Mouse (Mus musculus) gastrocnemius, postnatal 36 days (tissue): ENCODE measurements around the gene Hoxd10. TPM values are rescaled to one million over a fixed set of nuclear protein-coding genes. Genes with fewer than 3 reads are reported as not detected.

Source experiments
- DNase-seq, 2 experiments: peaks; one replicate each; pipeline ENCODE4 v3.0.0; 2022
- intact Hi-C: fragments of 180-260 bp; cut with DNase I; formaldehyde crosslinking; loops from one replicate; pipeline ENCODE4 v1.15.1; 2025
- total RNA-seq, 2 experiments: library from RNA; stranded (reverse); gene quantifications; 2 replicates each; pipeline ENCODE4 v1.2.3; 2021

Hoxd10 gene
- total RNA-seq, 2 experiments from 2014 or later: 3.8 to 4.6 TPM

GRCm38 (mm10) chr2:74690338-74690716, 1.4 kb upstream of the Hoxd10 start:
- intact Hi-C loops: no loop called here
- DNase-seq: no peak

- DNase-seq: no peak
- intact Hi-C loops: no loop called here
Measured at GRCm38 (mm10) chr2:74691995-74692807, 477 bp downstream of the Hoxd10 start.

- DNase-seq: no peak
- intact Hi-C loops: no loop called here
Measured at GRCm38 (mm10) chr2:74692808-74693431, 1.2 kb downstream of the Hoxd10 start.

GRCm38 (mm10) chr2:74693432-74693827, 1.7 kb downstream of the Hoxd10 start:
- DNase-seq: no peak
- intact Hi-C loops: no loop called here

GRCm38 (mm10) chr2:74694066-74694465, 2.3 kb downstream of the Hoxd10 start:
- intact Hi-C loops: no loop called here
- DNase-seq: no peak

- intact Hi-C loops: loop anchor here (5.0 kb wide), 1 partner anchor 617 kb away; no protein-coding TSS in a partner anchor
- DNase-seq: no peak
Measured at GRCm38 (mm10) chr2:74695383-74695782, 3.7 kb downstream of the Hoxd10 start.

GRCm38 (mm10) chr2:74695813-74696430, 4.2 kb downstream of the Hoxd10 start:
- no peak for DNase-seq
- intact Hi-C loops: loop anchor here (5.0 kb wide), 1 partner anchor 616 kb away; no protein-coding TSS in a partner anchor

GRCm38 (mm10) chr2:74696442-74697335, 5.0 kb downstream of the Hoxd10 start:
- intact Hi-C loops: loop anchor here (5.0 kb wide), 1 partner anchor 616 kb away; no protein-coding TSS in a partner anchor
- no peak for DNase-seq

- DNase-seq: peak; percentile 71 to 73
- intact Hi-C loops: loop anchor here (5.0 kb wide), 1 partner anchor 615 kb away; no protein-coding TSS in a partner anchor
Measured at GRCm38 (mm10) chr2:74697567-74698121, 5.9 kb downstream of the Hoxd10 start, which contains the start of gene Hoxd9. Gene Hoxd9, plus strand, starts transcription at chr2:74697727.

GRCm38 (mm10) chr2:74698201-74699052, 6.7 kb downstream of the Hoxd10 start:
- intact Hi-C loops: loop anchor here (5.0 kb wide), 1 partner anchor 614 kb away; no protein-coding TSS in a partner anchor
- DNase-seq: peak; percentile 51 to 61

- intact Hi-C loops: loop anchor here (5.0 kb wide), 1 partner anchor 613 kb away; no protein-coding TSS in a partner anchor
- DNase-seq: no peak
Measured at GRCm38 (mm10) chr2:74699053-74699430, 7.3 kb downstream of the Hoxd10 start.

- intact Hi-C loops: loop anchor here (5.0 kb wide), 4 partner anchors 262 to 612 kb away; no protein-coding TSS in a partner anchor
- no peak for DNase-seq
Measured at GRCm38 (mm10) chr2:74699664-74700545, 8.2 kb downstream of the Hoxd10 start.

GRCm38 (mm10) chr2:74700546-74701112, 8.9 kb downstream of the Hoxd10 start:
- intact Hi-C loops: loop anchor here (5.0 kb wide), 3 partner anchors 262 to 452 kb away; no protein-coding TSS in a partner anchor
- no peak for DNase-seq

- peak; percentile 64 to 67 for DNase-seq
- intact Hi-C loops: loop anchor here (2.0 to 5.0 kb wide), 4 partner anchors 260 to 450 kb away; no protein-coding TSS in a partner anchor
Measured at GRCm38 (mm10) chr2:74701949-74702819, 10.5 kb downstream of the Hoxd10 start.

GRCm38 (mm10) chr2:74702820-74703219, 11.1 kb downstream of the Hoxd10 start:
- intact Hi-C loops: loop anchor here (2.0 to 5.0 kb wide), 4 partner anchors 259 to 449 kb away; no protein-coding TSS in a partner anchor
- DNase-seq: no peak

- intact Hi-C loops: loop anchor here (2.0 to 5.0 kb wide), 4 partner anchors 259 to 449 kb away; no protein-coding TSS in a partner anchor
- DNase-seq: no peak
Measured at GRCm38 (mm10) chr2:74703317-74703716, 11.6 kb downstream of the Hoxd10 start.
